Comparison of ENCODE assay signal across 8 mouse cellular contexts in the genomic region with DNA sequence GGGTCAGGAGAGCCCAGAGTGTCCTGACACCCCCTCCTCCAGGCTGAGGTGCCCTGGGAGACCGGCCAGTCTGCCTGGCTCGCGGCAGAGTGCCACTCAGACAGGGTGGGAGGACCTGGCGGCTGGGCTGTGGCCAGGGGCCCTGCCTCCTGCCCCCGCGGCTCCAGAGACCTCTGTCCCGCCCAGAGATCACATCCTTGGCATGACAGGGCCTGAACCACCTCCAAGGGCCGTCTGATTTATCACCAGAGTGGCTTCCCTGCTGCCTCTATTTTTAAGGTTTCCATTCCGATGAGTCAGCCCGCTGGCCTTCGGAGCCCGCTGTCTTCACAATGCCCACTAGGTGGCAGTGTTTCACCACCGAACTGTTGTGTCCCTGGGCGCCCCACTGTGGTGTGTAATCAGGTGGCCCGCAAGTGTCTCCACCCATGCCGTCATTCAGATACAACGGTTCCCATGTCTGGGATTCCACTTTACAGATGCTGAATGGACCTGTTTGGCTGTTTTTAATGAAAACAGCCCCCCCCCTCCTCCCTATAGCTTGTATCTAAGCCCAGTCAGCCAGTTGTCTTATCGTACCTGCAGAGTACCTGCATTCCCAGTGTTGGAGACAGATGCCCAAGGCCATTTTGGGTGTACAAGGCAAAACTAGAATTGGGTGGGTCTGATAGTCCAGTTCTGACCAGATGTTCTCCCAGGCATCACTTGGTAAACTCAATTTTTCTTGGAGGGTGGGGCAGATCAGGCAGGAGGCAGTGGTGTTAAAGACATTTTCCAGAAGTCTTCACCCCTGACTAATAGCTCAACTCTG. TPM values are rescaled to one million over a fixed set of nuclear protein-coding genes. Genes with fewer than 3 reads are reported as not detected.
DNase-seq lines count a peak whose midpoint lies in the region; ATAC-seq lines count a peak whose summit lies in the region.

No protein-coding gene starts in this region.

- peaks cover 23% of the 10 kb centered on the region for H3K27me3 ChIP-seq in hindbrain, embryonic 16.5 days (replicated peaks; ENCODE audit: control insufficient read depth, insufficient read depth, low read length)

- ATAC-seq in hindbrain, embryonic 16.5 days = peak; percentile 87

- peak overlapping the region; percentile 35 for H3K4me3 ChIP-seq in hindbrain, embryonic 16.5 days (ENCODE audit: low read length)

- H3K9me3 ChIP-seq in hindbrain, embryonic 16.5 days (ENCODE audit: control insufficient read depth, low read length) = no peaks in the 10 kb centered on the region

- H3K36me3 ChIP-seq in hindbrain, embryonic 16.5 days (ENCODE audit: control insufficient read depth, insufficient read depth, low read length) = no peaks in the 10 kb centered on the region

- H3K4me2 ChIP-seq in hindbrain, embryonic 16.5 days (ENCODE audit: low read length) = peak overlapping the region; percentile 67

- DNase-seq in WW6 (ENCODE audit: low read depth, low spot score) = peak; percentile 61
- peak; percentile 90 to 94 for DNase-seq in cerebellum, postnatal 36 days
- peak; percentile 95 for DNase-seq in gastrocnemius, adult 18-20 months (ENCODE audit: low spot score)
- peak; percentile 78 for DNase-seq in left cerebral cortex, adult 11 months (ENCODE audit: low spot score)
- peak; percentile 88 for DNase-seq in lung, postnatal 36 days
- peak; percentile 87 for DNase-seq in right cerebral cortex, adult 18-20 months
- peak; percentile 70 for DNase-seq in urinary bladder, adult 2 months (ENCODE audit: low spot score)

- H3K27ac ChIP-seq in hindbrain, embryonic 16.5 days (ENCODE audit: low read depth, low read length) = no peak overlapping the region

- peaks cover 8% of the 10 kb centered on the region for H3K4me1 ChIP-seq in hindbrain, embryonic 16.5 days (ENCODE audit: control insufficient read depth, insufficient read depth, low read depth, low read length)

- 3% methylated on average over 18 of the region's 18 CpGs for WGBS in hindbrain, embryonic 16.5 days

- H3K9ac ChIP-seq in hindbrain, embryonic 16.5 days (ENCODE audit: low read depth, low read length) = peak overlapping the region; percentile 65

RNA-seq across cellular contexts. Expression of a gene that starts 3.4 kb away (rescaled TPM):
- 100 to 1,000 TPM; 671 to 798 TPM for total RNA-seq in gastrocnemius, adult 18-20 months (2021)
- polyA plus RNA-seq in hindbrain, embryonic 16.5 days (2015; fragmentation: Nextera tagmentation; extraction: Ambion mirVana) = 0.21 and 0.44 TPM in 2 replicates
- 0.34 and 0.63 TPM in 2 replicates for polyA plus RNA-seq in urinary bladder, adult 2 months (2012; rRNA removed)

RNA-seq across cellular contexts. Expression of a gene that starts 18.5 kb away (rescaled TPM):
- total RNA-seq in gastrocnemius, adult 18-20 months (2021) = 1 to 10 TPM in 1 of 2 experiments, under 1 TPM in 1; 0.75 to 1.8 TPM
- 4.2 and 4.5 TPM in 2 replicates for polyA plus RNA-seq in hindbrain, embryonic 16.5 days (2015; fragmentation: Nextera tagmentation; extraction: Ambion mirVana)
- polyA plus RNA-seq in urinary bladder, adult 2 months (2012; rRNA removed) = 1.3 and 1.9 TPM in 2 replicates

RNA-seq across cellular contexts. Expression of a gene that starts 37.0 kb away (rescaled TPM):
- total RNA-seq in gastrocnemius, adult 18-20 months (2021) = under 1 TPM; 0.26 to 0.34 TPM
- 11.6 and 13.6 TPM in 2 replicates for polyA plus RNA-seq in hindbrain, embryonic 16.5 days (2015; fragmentation: Nextera tagmentation; extraction: Ambion mirVana)
- 0.13 and 0.61 TPM in 2 replicates for polyA plus RNA-seq in urinary bladder, adult 2 months (2012; rRNA removed)

RNA-seq across cellular contexts. Expression of a gene that starts 47.8 kb away (rescaled TPM):
- total RNA-seq in gastrocnemius, adult 18-20 months (2021) = not detected
- 9.2 and 10.5 TPM in 2 replicates for polyA plus RNA-seq in hindbrain, embryonic 16.5 days (2015; fragmentation: Nextera tagmentation; extraction: Ambion mirVana)
- polyA plus RNA-seq in urinary bladder, adult 2 months (2012; rRNA removed) = 0.04 and 0.12 TPM in 2 replicates
